Mouse (Mus musculus) cerebral cortex, adult 2 months (tissue): ENCODE results near the gene Sapcd1.

Source experiments
- WGBS: fragments of 180-500 bp; shearing (Covaris S2); methylation state at CpG from one replicate; pipeline ENCODE4 v1.1.7; 2018; 5-methylcytosine and 5-hydroxymethylcytosine counted together

Gene Sapcd1

GRCm38 (mm10) chr17:35007387-35007991 lies 20.3 kb downstream of the Sapcd1 start:
- 96% methylated on average over 7 of the region's 7 CpGs for WGBS

DNA sequence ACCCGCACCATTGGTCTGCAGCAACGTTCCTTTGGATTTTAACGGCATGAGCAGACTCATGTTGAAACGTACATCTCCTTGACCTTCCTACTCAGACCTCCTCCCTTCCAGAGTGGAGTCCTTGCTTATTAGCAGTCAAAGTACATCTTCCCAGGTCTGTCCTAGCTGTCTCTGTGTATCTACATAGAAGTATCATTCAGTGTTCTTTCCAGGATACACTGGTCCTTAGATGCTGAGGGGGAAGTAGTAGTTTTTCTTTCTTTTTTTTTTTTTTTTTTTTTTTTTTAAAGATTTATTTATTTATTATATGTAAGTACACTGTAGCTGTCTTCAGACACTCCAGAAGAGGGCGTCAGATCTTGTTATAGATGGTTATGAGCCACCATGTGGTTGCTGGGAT lies 21.9 kb downstream of the Sapcd1 start:
- 96% methylated on average over 4 of the region's 5 CpGs for WGBS

- 89% methylated on average over 10 of the region's 10 CpGs for WGBS
Measured at GRCm38 (mm10) chr17:35005158-35005557, 22.7 kb downstream of the Sapcd1 start.

DNA sequence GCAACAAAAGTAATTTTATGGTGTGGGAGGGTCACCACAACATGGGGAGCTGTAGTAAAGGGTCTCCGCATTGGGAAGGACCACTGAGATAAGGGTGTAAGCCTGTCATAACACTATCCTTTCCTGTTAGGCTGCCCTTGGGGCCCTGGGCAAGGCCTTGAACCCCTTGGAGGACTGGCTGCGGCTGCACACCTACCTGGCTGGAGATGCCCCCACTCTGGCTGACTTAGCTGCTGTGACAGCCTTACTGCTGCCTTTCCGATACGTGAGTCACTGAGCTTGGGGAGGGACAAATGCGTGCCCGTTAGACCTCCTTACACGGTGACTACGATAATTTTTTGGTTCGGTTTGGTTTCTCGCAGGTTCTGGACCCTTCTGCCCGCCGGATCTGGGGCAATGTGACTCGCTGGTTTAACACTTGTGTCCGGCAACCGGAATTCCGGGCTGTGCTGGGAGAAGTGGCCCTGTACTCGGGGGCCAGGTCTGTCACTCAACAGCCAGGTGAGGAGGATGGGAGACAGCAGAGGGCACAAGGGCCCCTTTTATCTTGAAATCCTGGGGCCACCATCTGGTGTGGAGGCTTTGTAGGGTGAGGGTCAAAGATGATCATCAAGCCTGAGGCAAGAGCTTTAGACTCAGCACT lies 23.6 kb downstream of the Sapcd1 start:
- 96% methylated on average over 17 of the region's 17 CpGs for WGBS

DNA sequence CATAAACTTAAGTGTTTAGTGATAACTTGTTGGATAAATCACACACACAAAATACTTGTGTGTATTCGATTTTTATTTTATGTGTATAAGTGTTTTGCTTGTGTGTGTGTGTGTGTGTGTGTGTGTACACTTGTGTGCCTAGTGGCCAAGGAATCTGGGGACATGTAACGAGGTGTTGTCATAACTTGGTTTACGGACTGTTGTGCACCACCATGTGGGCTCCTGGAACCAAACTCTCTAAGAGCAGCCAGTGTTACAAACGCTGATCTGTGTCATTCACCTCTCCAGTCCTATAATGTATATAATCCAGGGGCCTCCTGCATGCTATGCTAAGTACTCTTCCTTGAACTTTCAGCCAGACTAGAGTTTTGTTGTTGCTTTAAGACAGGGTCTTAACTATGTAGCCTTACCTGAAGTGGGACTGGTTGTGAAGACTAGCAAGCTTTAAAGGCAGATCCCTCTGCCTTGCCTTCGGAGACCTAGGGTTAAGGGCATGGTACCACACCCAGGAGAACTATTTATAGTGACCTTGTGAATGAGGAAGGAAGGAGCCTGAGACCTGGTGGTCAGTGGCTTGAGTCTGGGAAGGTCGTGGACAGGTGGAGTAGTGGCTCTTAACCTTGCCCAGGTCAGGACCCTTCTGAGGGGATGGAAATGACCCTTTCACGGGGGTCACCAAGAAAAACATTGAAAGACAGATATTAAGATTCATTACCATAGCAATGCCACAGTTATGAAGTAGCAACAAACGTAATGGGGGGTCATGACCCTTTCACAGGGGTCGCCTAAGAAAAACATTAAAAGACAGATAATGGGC lies 24.6 kb downstream of the Sapcd1 start:
- 71% methylated on average over 9 of the region's 9 CpGs for WGBS

DNA sequence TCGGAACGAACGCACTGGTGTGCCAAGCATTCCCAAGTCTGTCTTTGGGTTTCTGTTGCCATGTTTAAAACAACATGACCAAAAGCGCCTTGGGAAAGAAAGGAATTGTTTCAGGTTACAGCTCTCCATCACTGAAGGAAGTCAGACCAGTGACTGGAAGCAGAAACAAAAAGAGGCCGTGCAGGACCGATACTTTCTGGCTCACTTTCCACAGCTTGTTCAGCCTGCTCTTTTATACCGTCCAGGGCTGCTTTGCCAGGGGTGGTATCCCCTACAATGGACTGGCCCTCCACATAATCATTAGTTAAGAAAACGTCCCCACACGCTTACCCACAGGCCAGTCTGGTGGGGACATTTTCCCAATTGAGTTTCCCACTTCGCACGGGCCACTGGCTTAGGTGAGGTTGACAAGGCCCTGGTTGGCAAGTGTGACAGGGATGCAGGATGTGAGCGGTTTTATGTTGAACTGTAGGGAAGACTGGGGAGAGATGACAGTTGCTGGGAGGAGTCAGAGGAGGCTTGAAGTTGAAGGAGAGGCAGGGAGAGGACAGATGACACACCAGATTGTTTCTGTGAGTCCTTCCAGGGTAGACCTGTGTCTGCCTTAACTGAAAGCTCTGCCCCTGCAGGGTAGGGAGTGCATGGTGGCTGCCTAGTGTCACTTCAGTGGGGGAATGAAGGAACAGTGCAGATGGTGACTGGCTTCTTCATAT lies 25.5 kb downstream of the Sapcd1 start:
- 15% methylated on average over 12 of the region's 12 CpGs for WGBS

DNA sequence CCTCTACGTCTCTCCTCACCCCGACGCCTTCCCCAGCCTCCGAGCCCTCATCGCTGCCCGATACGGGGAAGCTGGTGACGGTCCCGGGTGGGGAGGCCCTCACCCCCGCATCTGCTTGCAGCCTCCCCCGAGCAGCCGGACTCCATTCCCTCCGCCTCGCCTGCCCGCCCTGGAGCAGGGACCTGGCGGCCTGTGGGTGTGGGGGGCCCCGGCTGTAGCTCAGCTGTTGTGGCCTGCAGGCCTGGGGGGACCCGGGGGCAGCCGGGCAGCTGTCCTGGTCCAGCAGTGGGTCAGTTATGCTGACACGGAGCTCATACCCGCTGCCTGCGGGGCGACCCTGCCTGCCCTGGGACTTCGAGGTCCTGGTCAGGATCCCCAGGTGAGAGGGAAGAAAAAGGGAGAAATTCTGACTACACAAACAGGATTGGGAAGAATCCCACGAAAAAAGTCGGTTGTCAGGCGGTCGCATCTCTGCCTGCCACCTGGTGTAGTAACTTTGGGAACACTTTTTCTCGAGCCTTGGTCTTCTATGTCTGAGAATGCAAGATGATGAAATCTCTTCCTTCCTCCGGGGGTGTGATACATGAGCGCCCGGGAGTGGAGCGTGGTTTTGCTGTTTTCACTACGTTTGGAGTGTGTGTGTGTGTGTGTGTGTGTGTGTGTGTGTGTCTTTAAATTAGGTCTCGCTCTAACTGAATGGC lies 26.2 kb downstream of the Sapcd1 start:
- 3% methylated on average over 35 of the region's 35 CpGs for WGBS

- WGBS, result under 1% methylated on average over 83 of the region's 83 CpGs
Measured at GRCm38 (mm10) chr17:35000717-35001451, 26.9 kb downstream of the Sapcd1 start, which contains the start of gene Vars. Vars (plus strand) TSS chr17:35000987.

GRCm38 (mm10) chr17:34999871-35000716 lies 27.7 kb downstream of the Sapcd1 start:
- WGBS, result 16% methylated on average over 31 of the region's 32 CpGs

GRCm38 (mm10) chr17:34998526-34999430 lies 29.0 kb downstream of the Sapcd1 start:
- 91% methylated on average over 15 of the region's 15 CpGs for WGBS

DNA sequence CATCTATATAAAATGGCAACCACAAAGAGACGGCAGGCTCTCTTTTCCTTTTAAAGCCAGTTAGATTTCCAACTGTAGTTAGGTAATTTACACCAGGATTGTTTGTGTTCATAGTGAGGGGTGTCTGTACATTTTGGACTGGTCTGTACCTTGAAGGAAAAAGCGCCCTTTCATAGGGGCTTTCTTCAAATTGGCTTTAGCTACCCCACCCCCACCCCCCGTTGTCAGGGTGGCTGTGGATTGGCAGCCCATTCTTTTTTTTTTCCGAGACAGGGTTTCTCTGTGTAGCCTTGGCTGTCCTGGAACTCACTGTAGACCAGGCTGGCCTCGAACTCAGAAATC lies 30.7 kb downstream of the Sapcd1 start:
- 88% methylated on average over 5 of the region's 5 CpGs for WGBS

DNA sequence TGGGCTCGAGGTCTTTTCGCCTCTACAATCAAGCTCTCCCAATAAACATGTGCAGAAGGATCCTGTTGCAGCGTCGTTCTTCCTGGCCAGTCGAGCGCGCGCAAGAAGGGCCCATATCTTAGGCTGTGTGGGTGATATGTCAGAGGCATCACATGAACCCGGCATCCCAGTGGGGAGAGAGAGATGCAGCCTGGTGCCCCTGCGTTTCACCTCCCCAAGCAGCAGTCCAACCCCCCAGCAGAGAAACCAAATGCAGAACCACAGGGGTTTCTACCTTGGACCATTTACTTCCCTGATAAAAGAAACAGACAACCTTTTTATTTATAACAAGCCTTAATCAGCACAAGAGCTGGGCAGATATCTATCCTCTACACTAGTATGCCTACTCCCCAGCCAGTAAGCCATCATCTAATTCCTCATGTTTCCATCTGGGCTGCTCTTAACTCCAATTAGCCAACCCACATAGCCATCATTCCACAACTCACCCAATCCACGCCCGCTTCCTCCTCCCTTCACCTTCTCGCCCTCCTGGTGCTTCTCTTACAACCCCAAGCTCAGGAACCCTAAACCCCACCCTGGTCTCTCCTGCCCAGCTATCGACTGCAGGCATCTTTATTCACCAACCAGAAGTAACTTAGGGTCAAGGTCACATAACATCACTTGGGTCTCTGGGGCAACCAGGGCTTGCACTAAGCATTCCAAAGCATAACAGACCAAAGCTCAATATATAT lies 31.2 kb downstream of the Sapcd1 start:
- 95% methylated on average over 14 of the region's 14 CpGs for WGBS

DNA sequence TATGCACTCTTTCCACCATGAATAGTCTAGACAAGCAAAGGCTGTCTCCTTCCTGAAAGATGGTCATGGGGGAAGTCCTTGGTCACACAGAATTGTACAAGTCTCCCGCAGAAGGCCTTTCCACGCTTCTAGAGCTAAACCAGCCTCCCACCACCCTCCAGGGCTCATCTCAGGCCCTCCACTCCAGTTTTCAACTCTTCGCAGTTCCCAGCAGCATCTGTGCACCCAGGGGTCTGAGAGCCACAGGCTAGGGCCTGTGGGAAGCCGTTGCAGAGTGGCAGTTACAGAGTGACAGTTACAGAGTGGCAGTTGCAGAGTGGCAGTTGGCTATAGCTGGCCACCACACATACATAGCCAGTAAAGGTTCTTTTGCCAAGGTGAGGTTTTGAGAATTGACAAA lies 31.9 kb downstream of the Sapcd1 start:
- WGBS, result 93% methylated on average over 4 of the region's 4 CpGs

DNA sequence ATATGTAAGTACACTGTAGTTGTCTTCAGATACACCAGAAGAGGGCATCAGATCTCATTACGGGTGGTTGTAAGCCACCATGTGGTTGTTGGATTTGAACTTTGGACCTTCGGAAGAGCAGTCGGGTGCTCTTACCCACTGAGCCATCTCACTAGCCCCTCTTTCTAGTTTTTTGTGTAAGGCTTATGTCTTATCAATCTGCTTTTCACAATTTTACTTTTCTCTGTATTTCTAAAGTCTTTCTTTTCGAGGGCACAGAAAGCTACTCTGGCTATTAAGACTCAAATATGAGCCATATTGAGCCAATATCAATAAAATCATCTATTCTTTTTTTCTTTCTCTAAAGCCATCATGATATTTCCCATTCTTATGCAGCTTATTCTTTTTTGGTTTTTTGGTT lies 32.6 kb downstream of the Sapcd1 start:
- WGBS, result 86% methylated on average over 4 of the region's 4 CpGs

DNA sequence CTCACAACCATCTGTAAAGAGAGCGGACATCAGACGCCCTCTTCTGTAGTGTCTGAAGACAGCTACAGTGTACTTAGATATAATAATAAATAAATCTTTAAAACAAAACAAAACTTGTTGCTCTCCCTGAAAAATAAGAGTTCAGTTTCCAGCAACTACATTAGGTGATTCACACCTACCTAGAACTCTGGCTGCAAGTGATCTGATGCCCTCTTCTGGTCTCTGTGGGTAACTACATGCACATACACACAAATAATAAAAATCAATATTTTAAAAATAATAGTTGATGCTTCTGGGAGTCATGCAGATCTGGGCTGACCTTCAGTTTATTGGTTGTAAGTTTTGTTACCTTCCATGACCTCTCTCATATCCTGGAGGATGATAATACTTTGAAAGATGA lies 43.6 kb downstream of the Sapcd1 start:
- 83% methylated on average over 2 of the region's 2 CpGs for WGBS

DNA sequence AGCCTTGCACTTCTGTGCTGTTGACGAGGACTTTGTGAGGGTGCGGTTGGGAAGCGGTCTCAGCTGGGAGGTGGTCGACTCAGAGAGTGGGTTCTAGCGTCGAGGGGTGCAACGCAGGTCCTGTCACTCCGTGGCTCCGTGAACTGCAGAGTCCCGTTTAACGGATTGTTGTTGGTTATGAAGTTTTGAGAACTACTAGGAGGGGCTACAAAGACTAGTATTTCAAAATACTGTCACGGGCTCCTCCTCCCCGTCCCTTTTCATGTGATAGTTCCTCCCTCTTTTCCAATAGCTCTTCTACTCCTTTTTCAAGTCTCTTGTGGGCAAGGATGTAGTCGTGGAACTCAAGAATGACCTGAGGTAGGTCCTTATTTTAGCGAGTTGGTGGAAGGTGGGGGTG lies 45.5 kb downstream of the Sapcd1 start:
- WGBS, result under 1% methylated on average over 15 of the region's 15 CpGs

GRCm38 (mm10) chr17:34981690-34982180 lies 46.1 kb downstream of the Sapcd1 start, which contains the start of gene Lsm2:
Lsm2 (plus strand) TSS chr17:34981862.
- WGBS, result under 1% methylated on average over 58 of the region's 58 CpGs

GRCm38 (mm10) chr17:34980655-34981054 lies 47.2 kb downstream of the Sapcd1 start:
- WGBS, result 4% methylated on average over 2 of the region's 2 CpGs
